Mouse (Mus musculus) thymus, adult 2 months (tissue): ENCODE measurements around the gene Man2b1.

Source experiments
- CTCF ChIP-seq: fragments of 200-500 bp; IDR thresholded peaks from 2 replicates; pipeline ENCODE4 v1.5.1; 2012; ENCODE audit warnings: mild to moderate bottlenecking, control low read depth, low read length, moderate library complexity, borderline replicate concordance; ENCODE audit not compliant: control insufficient read depth, poor library complexity, insufficient read depth; ENCODE audit errors: extremely low read depth
- POLR2A ChIP-seq: fragments of 200-500 bp; IDR thresholded peaks from 2 replicates; pipeline ENCODE4 v1.6.1; 2012; ENCODE audit warnings: mild to moderate bottlenecking, low read length, control low read depth, moderate library complexity; ENCODE audit not compliant: control insufficient read depth, poor library complexity, insufficient read depth; ENCODE audit errors: extremely low read depth

DNA sequence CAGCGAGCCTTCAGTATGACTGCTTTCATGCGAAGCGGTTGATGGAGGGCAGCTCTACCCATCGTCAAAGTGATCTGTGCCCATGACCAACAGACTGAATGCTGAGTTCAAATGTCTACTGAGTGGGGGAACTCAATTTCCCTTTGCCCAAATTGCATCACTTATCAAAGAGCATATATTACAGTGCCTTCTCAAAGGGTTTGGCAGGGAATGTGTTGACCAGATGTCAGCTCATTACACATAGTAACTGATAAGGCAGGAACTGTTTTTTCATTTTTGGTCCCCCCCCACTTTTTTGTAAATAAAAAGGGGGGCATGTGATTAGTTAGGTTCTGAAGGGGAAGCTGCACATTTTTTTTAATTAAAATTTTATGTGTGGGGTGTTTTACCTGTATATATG lies 20.5 kb upstream of the Man2b1 start:
- TF ChIP-seq POLR2A = no peak
- TF ChIP-seq CTCF = no peak
